Mouse (Mus musculus): ENCODE measurements at regions not wholly inside any gene's neighbourhood (a gene's known extent, or its start where the extent isn't known, plus 50 kb on each side); places are given as distances from the start of the nearest gene placed in this dataset.
"Not testable (repeated sequence)": the region's sequence is repeated elsewhere in the genome, so short reads cannot be mapped to it uniquely, and the experiment has no call there.

DNA sequence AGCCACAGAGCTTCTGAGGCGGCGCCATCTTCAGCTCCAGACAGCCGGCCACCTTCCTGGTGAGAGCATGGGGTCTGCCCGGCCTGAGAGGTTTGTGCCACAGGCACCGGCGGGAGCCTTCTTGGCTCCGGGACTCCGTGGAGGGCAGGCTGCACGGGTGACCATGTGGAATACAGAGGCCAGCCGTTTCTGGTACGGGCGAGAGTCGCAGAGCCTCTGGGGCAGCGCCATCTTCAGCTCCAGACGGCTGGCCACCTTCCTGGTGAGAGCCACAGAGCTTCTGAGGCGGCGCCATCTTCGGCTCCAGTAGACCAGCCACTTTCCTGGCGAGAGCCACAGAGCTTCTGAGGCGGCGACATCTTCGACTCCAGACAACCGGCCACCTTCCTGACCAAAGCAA, 456.2 kb upstream of the Brinp1 start:
- DNase-seq: not testable (repeated sequence)

GRCm38 (mm10) chr4:69395451-69395850, 441.3 kb upstream of the Brinp1 start:
- DNase-seq: no peak

- no peak for DNase-seq
These were observed 429.1 kb upstream of the Brinp1 start for GRCm38 (mm10) chr4:69383318-69383717.

DNA sequence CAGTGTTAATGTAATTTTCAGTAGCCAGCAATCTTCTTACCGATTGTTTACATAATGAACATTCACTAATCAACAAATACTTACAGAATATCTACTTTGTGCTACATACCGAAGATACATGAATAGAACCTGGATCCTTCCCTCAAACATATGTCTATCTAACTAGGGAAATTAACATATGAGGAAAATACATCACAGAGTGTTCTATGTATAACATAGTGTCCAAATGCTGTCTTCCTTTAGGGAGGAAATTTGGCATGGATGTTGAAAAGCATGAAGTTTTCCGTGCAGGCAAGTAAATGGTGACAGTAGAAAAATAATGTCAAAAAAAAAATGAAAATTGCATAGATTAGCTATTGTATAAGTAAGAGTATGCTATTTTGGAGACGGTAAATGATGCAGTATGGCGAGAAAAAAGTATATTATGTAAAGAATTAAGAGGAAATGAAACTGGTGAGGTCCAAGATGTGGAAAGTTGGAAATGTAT, 392.8 kb upstream of the Brinp1 start:
- no peak for DNase-seq

DNA sequence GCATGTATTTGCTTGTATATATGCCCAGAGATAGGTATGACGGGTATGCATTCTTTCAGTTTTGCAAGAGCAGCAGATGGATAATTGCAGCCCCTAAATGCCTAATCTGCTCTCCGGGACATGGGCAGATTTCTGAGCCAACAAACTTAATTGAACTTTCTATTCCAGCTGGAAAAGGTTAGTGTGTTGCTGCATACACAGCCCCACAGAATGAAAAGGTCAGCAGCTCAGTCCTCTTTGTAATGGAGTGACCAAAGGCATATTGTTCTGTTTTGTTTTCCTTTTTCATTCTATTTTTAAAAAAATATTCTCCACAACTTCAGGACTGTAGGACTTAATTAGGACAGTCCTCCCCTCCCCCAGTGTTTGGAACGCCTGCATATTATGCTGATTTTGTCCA, 373.4 kb upstream of the Brinp1 start:
- no peak for DNase-seq
